Mouse (Mus musculus) urinary bladder, adult 18-20 months (tissue): ENCODE results near the gene Rictor.

ENCODE experiments used
- DNase-seq, 2 experiments: peaks; one replicate each; pipeline ENCODE4 v3.0.0; 2022; ENCODE audit warnings: low spot score in 2 of 2, mixed read lengths in 2 of 2

Gene Rictor

DNA sequence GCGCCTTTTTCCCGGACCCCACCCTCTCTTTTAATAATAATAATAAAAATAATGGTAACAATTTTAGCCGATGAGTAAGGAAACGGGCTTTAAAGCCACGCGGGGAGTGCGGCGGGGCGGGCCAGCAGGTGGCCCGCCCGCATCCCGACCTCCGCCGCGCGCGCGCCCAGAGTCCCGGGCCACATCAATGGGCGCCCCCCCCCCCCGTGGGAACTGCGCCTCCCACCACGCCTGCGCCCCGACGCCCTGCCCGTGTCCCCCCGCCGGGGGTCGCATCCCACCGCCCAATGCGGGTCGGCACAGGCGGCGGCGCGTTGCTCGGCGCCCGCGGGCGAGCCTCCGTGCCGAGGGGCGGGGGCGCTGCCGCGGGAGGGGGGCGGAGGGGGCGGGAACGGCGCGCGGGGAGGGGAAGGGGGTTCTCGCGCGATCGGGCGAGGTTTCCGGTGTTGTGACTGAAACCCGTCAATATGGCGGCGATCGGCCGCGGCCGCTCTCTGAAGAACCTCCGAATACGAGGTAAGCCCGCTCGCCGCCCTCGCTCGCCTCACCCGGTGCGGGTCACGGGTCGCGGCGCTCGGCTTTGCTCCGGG, at the start of gene Rictor:
Gene Rictor, plus strand, starts transcription at position 444 of the 590 bp plus-strand sequence.
- DNase-seq, result peak; percentile 65 to 76

DNA sequence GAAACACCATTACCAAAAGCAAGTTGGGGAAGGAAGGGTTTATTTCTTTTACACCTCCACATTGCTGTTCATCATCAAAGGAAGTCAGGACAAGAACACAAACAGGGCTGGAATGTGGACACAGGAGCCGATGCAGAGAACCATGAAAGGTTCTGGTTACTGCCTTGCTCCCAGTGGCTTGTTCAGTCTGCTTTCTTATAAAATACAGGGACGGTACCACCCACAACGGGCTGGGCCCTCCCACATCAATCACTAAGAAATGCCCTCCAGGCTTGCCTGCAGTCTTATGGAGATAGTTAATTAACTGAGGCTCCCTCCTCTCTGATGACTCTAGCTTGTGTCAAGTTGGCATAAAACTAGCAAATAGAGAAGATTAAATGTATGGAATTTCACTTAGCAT, 46.2 kb upstream of the Rictor start:
- no peak for DNase-seq

DNA sequence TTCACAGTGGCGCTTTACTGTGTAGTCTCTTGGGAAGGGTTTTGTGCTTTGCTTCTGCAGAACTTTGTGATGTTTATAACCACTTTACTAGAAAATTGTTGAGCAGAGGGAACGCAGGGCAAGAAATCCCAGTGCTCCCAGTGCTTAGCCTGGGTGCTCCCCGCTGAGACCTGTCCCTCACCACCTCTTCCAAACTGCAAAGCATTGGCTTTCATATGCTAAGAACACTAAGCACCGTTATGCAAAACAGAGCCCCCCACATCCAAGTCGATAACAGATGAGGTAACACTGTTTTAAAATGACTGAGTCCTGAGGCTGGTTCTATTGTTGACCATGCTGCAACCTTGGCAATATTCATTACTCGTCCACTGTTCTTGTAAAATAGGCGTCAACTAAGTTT, 44.2 kb upstream of the Rictor start:
- DNase-seq, result no peak

DNA sequence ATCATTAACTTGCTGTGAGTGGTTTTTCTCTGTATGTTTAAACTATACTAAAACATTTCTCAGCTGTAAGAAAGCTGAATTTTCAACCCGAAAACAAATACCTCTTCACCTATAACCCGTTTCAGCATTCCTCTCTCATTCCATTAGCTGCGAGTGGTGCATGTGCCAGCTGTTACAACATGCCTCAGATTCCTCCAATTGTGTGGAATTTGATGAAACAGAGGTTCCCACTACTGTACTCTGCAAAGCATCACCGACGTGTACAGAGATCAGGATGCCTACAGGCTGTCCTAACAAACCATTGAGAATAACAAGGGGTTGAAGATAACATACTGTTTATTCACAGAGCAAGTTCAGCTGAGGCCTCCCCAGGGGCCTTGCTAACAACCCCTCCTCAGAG, 42.1 kb upstream of the Rictor start:
- no peak for DNase-seq

DNA sequence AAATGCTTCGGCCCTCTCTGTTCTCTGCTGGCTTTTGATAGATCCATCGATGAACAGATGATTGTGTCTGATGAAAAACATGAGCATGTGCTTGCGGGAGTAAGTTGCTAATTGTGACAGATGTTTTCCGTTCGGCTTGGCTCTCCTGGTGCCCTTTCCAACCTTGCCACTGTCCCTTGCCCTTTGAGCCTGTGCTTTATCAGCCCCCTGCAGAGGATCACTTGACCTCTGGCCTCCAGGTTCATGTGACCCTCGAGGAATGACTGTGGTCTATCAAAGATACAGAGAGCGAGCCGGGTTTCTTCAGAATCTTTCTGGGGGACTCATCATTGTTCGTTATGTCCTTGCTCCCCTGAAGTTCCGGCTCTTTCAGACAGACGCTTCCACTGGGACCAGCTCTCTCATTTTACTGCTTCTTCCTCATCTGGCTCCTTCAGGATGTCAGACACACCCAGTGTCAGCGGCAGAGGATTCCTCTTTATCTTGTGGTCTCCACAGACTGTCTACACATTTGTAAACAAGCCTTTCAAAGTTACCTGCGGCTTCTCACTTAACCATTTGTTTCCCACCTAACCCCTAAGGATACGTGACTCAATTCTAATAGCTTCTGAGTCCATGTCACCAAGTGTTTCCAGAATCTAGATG, 39.3 kb upstream of the Rictor start:
- DNase-seq, result no peak

DNA sequence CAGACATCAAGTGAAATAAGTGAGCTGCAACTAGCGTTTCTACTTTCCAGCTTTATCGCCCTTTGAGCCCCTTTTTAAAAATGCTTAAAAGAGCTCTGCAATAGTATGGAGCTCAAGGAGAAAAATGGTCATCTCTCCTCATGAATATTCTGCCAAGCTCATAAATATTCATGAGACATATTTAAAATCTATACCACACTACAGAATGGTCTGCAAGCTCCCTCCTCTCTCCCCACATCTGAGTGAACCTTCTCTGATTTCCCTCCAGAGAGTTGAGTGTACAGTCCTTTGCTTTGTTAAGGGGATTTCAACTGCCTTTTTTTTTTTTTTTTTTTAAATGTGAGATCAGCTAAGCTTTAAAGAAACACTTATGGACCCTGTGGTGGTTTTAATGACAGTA, 29.7 kb upstream of the Rictor start:
- no peak for DNase-seq

DNA sequence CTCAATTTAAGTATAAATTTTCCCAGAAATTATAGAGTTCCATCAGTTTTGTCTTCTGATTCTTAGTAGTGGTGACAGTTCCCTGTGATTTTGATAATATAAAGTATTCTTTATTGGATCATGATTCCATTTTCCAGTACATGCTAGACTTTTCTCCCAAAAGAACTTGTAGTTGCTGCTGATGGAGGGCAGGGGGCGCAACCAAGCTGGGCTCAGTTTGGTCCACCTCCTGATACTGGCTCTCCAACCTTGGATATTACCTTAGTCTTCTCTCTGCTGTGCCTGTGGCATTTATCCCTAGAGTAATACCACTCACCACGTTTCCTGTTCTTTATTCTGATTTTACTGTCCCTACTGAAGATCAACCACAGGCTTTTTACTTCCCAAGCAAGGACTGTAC, 6.0 kb upstream of the Rictor start:
- DNase-seq, result no peak

DNA sequence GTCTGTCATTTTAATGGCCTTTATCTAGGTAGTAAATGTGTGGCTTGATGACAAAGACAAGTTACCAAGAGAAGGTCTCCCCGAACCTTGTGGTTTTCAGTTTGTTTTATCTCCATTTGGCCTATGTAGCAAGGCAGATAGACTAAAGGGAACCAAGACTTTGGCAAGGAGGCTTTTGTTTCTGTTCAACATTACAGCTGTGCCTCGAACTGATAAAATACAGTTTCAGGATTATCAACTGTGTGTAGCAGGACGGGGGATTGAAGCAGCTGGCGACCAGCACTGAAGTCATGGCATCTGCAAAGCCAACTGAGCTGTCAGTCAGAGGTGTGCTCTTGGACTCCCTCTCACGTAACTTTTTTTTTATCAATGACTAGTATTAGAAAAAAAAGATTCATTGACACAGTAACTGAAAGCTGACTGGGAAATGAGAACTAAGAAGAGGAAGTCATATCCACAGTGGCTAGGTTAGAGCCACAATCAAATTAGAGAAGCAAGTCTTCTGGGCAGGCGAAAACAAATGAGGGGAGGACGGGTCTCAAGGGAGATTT, 2.8 kb upstream of the Rictor start:
- DNase-seq, result no peak

DNA sequence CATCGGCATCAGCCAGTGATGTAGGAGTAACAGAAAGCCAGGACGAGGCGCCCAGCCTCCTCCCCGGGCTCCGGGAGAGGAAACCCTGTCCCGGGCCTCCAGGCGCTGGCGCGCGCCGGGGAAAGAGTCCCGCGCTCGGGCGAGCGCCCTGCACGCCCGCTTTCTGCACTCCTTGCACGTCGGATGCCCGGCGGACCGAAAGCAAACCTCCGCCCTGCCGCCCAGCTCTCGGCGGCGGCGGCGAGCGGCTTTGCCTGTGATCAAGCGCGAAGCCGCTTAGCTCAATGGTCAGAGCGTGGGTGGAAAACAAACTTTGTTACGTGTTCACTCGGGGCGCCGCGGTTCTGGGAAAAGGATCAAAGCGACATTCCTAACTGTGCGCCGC, 636 bp upstream of the Rictor start:
- peak; percentile 42 to 80 for DNase-seq

DNA sequence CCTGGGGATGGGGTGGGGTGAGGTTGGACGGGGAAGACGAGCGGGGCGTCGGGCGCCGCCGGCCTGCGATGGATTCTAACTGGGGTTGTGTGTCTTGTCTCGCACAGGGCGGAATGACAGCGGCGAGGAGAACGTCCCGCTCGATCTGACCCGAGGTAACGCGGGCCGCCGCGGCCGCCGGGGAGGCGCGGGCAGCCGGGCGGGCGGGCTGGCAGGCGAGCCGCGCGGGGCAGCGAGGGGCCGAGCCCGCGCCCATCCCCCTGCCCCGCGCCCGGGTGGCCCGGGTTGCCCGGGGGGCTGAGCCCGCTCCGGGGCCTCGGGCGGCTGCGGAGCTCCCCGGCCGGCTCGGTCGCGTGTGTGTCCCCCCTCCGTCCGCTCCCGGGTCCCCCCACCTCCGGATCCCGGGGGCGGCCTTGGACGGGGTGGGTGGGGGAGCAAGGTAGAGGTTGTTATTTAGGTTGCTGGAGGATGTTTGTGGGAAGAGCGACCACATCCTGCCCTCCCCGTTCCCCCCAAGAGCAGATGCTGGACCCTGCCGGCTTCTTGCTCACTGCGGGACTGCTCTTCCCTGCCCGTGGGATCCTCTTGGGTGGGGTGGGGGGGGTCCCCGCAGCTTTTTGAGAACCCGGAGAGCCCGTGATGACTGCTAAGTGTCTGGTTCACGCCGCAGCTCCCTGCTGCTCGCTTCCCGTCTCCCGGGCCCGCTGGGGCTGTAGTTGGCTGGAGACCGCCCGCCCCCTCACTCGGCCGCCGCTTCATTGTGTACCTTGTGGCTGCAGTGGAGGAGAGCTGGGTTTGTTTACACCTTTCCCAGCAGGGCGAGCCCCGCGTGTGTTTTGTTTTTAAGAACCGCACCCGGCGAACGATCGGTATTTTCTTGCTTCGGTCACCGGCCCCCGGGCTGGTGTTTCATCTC, 605 bp downstream of the Rictor start:
- peak; percentile 30 to 57 for DNase-seq

DNA sequence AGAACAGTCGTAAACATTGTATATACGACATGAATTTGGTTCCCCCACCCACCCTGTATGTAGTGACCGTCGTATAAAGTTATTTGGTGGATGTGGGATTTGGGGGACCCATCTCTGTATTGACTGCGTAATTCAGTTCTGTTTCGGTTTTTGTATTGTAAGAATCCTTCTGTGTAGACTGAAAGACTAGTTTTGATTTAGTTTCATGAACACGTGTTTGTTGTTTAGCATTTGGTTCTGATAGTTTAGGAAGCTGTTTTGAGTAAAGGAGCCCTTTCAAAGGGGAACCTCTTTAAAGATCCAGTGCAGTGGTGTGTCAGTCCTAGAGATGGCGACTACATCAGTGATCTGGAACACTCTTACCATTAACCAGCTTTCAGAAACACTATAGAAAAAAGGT, 1.4 kb downstream of the Rictor start:
- DNase-seq, result no peak

DNA sequence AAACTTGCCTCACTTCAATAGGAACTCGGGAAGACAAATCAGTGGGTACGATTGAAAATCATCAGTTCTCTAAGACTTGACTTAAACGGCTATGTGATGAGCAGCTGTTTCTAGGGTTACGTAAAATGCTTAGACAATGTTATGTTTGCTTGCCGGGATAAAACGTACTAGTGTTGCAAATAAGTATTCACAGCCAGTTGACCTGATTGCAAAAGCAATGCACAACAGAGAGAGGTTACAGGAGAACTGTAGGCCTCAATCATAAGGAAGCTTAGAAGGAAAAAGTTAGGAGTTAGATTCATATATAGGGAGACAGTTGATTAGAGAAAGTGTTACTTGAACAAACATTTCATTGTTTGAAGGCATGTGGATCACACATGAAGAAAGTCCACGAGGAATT, 2.2 kb downstream of the Rictor start:
- no peak for DNase-seq

DNA sequence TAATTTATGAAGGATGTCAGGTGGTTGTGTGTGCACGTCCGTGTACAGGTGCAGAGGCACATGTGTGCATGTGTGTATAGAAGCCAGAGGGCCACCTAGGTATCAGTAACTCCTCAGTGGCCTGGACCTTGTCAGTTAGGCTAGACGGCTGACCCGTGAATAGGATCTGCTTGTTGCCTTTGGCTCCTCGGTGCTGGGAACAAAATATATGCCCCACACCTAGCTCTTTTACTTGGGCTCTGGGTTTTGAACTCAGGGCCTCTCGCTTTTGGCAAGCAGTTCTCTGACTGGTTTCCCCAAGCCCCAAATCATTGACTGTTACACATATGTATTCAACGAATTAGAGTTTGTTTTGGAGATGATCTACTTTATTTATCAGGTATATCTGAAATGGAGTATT, 3.0 kb downstream of the Rictor start:
- DNase-seq, result no peak

DNA sequence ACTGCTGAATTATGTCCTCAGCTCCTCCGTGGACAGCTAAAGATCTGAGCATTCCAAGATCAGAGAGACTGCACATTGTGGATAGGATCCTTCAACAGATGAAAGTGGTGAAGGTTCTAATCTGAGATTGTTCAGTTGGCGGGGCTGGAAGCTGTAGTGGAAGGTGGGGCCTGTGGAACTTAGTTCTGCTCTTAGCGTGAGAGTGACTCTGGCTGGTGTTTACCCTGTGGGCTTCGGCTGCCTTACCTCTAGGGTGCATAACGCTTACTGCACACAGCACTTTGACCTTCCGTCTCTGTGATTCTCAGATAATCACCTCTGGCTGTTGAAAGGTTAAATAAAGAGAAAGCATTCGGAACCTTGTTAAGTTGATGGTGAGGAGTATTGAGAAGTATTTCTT, 6.6 kb downstream of the Rictor start:
- DNase-seq, result no peak

DNA sequence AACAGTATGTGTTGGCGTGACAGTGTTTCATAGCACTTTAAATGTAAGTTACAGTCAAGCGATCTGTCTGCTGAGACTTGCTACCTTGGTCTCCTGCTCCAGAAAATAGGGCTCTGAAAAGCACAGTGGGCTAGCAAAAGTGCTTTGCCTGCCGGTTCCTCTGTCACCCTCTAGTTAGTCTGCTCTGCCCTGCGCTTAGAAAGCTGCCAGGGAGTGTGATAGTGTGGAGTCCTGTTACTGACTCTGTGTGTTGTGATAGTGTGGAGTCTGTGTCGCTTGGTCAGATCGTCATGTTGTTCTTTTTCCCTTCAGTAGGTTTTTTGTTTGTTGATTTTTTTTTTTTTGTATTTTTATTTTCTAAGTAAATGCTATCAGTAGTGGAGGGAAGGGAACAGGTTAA, 7.1 kb downstream of the Rictor start:
- DNase-seq, result no peak

DNA sequence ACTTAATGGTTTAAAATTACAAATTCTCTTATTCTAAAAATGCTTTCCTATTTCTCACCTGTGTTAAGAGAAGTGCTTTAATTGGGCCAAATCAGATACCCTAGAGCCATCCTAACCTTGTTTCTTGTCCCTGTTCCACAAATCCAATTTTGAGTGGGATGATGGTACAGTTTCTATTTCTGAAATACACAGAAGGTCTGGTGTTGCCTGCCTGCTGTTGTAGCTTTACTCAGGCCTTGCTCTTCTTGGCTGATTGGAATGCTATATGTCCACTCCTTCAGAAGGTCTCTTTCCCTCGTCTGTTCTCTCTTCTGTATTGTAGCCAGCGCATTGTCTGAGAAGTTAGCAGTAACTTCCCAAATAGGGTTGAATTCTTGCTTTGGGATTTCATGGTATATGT, 13.2 kb downstream of the Rictor start:
- no peak for DNase-seq

DNA sequence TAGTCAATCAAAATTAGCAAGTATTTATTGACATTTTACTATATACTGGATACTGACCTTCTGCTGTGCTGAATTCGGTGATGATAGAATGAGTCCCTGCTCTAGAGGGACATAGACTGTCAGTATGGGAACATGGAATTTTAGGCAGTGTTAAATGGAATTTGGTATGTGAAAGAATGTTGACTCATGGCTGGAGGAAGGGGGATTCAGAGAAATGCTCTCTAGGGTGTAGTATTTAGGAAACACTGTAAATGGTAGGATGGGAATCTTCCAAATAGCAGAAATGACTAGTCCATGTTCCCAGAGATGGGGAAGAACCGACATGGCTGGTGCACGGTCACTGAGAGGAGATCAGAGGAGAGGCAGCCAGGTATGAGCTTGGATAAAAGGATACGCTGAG, 13.6 kb downstream of the Rictor start:
- DNase-seq, result no peak

DNA sequence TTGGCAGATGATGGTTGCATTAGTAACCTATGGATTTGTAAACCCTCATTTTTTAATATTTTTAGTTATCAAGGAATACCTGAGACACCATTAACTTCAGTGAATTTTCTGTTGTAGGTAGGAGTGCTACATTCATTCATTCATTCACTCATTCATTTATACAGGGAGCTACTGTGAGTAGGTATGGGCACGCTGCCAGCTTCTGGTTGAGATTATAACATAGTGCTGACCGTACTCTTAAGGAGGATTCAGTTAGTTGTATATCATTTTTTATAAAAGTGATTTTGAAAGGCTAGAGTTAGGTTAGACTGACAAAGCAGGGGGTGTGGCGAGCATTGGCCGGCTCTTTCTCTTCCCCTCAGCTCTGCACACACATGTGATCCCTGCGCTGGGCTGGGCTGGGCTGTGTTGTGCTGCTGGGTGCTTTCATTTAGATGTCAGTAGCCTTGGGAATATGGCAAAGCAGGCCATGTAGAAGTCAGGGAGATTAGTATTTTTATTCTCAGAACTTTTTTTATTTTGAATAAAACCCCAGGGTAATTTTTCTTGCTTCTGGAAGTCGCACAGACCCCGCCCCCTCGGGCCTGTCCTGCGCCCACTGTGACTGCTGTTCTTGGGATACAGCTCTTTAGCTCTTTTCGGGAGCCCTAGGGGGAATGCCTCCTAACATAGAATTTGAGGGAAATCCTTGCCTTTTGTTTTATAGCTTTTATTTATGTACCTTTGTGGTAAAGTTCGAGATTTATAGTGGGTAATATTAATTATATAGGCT, 14.4 kb downstream of the Rictor start:
- DNase-seq, result no peak

DNA sequence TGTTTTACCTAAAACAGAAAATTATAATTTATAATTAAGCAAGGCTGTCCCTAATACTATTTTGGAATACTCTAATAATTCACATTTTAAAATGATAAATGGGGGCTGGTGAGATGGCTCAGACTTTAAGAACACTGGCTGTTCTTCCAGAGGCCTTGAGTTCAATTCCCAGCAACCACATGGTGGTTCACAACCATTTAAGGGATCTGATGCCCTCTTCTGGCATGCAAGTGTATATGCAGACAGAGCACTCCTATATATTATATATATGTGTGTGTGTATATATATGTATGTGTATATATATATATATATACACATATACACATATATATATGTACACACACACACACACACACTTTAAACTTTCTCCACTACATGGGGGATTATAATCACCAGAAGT, 15.2 kb downstream of the Rictor start:
- no peak for DNase-seq

DNA sequence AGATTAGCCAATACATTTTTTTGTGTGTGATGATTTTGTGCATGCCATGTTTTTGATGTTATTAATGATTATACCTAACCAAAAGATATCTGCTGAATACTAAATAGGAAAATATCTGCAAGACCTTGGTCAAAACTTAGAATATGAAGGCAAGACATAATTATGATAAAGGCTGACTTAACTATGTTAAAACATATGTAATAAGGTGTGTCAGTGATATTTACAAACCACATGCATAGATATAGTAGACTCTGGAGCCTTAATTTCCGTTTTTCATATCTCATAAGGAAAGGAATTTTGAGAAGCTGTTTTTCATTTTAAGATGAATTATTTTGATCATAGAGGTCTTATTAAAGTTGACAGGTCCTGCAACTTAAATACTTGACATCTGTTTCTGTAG, 16.3 kb downstream of the Rictor start:
- no peak for DNase-seq

DNA sequence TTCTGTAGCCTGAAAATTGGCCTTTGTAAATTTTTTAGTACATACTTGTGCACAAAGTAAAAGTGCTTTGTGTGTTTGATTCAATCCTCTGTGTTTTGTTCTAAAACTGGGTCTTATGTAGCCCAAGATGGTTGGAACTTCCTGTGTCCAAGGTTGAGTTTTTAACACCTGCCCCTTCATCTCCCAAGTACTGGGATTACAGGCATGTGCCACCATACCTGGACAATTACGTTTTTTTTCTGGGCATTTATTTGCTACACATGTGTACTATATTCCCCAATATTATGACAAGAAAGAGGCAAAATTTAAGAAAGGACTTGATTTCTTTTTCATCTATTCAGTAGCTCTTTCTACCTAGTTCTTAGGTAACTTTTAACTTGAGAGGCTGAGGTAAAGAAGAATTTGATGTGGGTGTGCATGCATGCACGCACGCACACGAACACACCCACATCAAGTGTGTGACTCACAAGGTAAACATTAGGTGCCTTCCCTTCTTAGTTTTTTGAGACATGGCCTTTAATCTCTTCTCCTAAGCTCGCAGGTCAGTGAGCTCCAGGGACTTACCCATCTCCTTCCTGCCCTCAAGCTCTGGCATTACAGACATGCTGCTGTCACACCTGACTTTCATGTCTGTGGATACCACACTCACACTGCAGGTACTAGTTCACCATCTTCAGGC, 18.1 kb downstream of the Rictor start:
- DNase-seq, result no peak
